Mouse (Mus musculus) megakaryocyte, embryonic 14.5 days (primary cell): ENCODE results near the gene Gal3st1.

Experiments
- FLI1 ChIP-seq: IDR thresholded peaks from 2 replicates; pipeline ENCODE4 v1.6.1; 2012; ENCODE audit warnings: low read length, inconsistent platforms, mixed read lengths
- GATA1 ChIP-seq: IDR thresholded peaks from 3 replicates; pipeline ENCODE4 v1.6.1; 2012; ENCODE audit warnings: mixed read lengths, low read length, inconsistent platforms, borderline replicate concordance

DNA sequence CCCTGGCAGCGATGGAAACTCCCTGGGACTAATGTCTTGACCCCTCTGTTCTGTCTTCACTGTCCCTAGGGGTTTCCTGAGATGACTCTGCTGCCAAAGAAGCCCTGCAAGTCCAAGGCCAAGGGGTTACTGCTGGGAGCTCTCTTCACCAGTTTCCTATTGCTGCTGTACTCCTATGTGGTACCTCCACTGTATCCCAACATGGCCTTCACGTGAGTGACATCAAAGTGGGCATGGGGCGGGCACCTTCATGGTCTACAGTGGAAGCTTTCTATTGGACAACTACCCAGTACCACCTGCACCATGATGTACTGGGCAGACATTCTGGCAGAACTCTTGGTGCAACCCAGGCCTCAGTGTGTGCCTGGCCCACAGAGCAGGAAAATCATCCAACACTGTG lies 13.4 kb downstream of the Gal3st1 start:
- TF ChIP-seq GATA1 (no peak), FLI1 (no peak)
